Mouse (Mus musculus): ENCODE measurements around the gene Lin28a. TPM values are rescaled to one million over a fixed set of nuclear protein-coding genes. Genes with fewer than 3 reads are reported as not detected.

The Lin28a gene
- polyA plus RNA-seq, 1 experiment from 2014 or later: 0.84 TPM

- H3K9me3 ChIP-seq: no peaks in the 10 kb centered on the region
- ATAC-seq (ENCODE audit: low FRiP score, low read depth): no peak
- 29% methylated on average over 8 of the region's 8 CpGs for WGBS
Measured at GRCm38 (mm10) chr4:134052560-134052959, 33.9 kb upstream of the Lin28a start.

GRCm38 (mm10) chr4:134051912-134052311 lies 33.3 kb upstream of the Lin28a start:
- H3K9ac ChIP-seq: no peak overlapping the region
- WGBS: 85% methylated on average over 5 of the region's 5 CpGs
- H3K4me2 ChIP-seq (replicated peaks): no peak overlapping the region
- no peaks in the 10 kb centered on the region for H3K36me3 ChIP-seq
- no peak overlapping the region for H3K27ac ChIP-seq
- H3K4me3 ChIP-seq: no peak overlapping the region
- H3K4me1 ChIP-seq: peaks cover 4% of the 10 kb centered on the region; the same call in 1 of the 2 replicates
- H3K9me3 ChIP-seq: no peaks in the 10 kb centered on the region
- H3K27me3 ChIP-seq (replicated peaks): no peaks in the 10 kb centered on the region
- no peak for ATAC-seq (ENCODE audit: low FRiP score, low read depth)

More at GRCm38 (mm10) chr4:134052560-134052959, 33.9 kb upstream of the Lin28a start:
- H3K9ac ChIP-seq: no peak overlapping the region
- H3K4me2 ChIP-seq (replicated peaks): no peak overlapping the region
- no peak overlapping the region for H3K4me3 ChIP-seq
- peaks cover 4% of the 10 kb centered on the region; the same call in 1 of the 2 replicates for H3K4me1 ChIP-seq
- no peaks in the 10 kb centered on the region for H3K36me3 ChIP-seq
- no peak overlapping the region for H3K27ac ChIP-seq
- H3K27me3 ChIP-seq (replicated peaks): no peaks in the 10 kb centered on the region

GRCm38 (mm10) chr4:134047648-134048047 lies 29.0 kb upstream of the Lin28a start:
- Histone ChIP-seq H3K9ac (no peak overlapping the region), H3K27ac (no peak overlapping the region), H3K4me2 (replicated peaks) (no peak overlapping the region), H3K36me3 (no peaks in the 10 kb centered on the region), H3K9me3 (no peaks in the 10 kb centered on the region), H3K27me3 (replicated peaks) (no peaks in the 10 kb centered on the region), H3K4me1 (peaks cover 3% of the 10 kb centered on the region; the same call in 1 of the 2 replicates), H3K4me3 (no peak overlapping the region)
- WGBS: 73% methylated on average over 5 of the region's 5 CpGs
- ATAC-seq (ENCODE audit: low FRiP score, low read depth): no peak

GRCm38 (mm10) chr4:134043041-134043440 lies 24.4 kb upstream of the Lin28a start:
- WGBS: 59% methylated on average over 2 of the region's 2 CpGs
- Histone ChIP-seq H3K36me3 (no peaks in the 10 kb centered on the region), H3K9ac (no peak overlapping the region), H3K27ac (no peak overlapping the region), H3K9me3 (no peaks in the 10 kb centered on the region), H3K4me3 (no peak overlapping the region), H3K4me2 (replicated peaks) (no peak overlapping the region), H3K4me1 (peaks cover 6% of the 10 kb centered on the region; the same call in 1 of the 2 replicates), H3K27me3 (replicated peaks) (no peaks in the 10 kb centered on the region; the same call in 1 of the 2 replicates)
- ATAC-seq (ENCODE audit: low FRiP score, low read depth): no peak

GRCm38 (mm10) chr4:134041317-134042123 lies 22.9 kb upstream of the Lin28a start:
- H3K4me3 ChIP-seq: no peak overlapping the region
- no peaks in the 10 kb centered on the region; the same call in 1 of the 2 replicates for H3K27me3 ChIP-seq (replicated peaks)
- H3K36me3 ChIP-seq: no peaks in the 10 kb centered on the region
- H3K27ac ChIP-seq: no peak overlapping the region
- H3K9me3 ChIP-seq: no peaks in the 10 kb centered on the region
- H3K9ac ChIP-seq: no peak overlapping the region
- ATAC-seq (ENCODE audit: low FRiP score, low read depth): peak; percentile 33; the same call in 1 of the 2 replicates
- no peak overlapping the region for H3K4me2 ChIP-seq (replicated peaks)
- peaks cover 6% of the 10 kb centered on the region; the same call in 1 of the 2 replicates for H3K4me1 ChIP-seq
- 51% methylated on average over 9 of the region's 9 CpGs for WGBS

GRCm38 (mm10) chr4:134035953-134036352 lies 17.3 kb upstream of the Lin28a start:
- H3K9ac ChIP-seq: no peak overlapping the region
- no peaks in the 10 kb centered on the region for H3K4me1 ChIP-seq
- H3K36me3 ChIP-seq: no peaks in the 10 kb centered on the region
- no peak overlapping the region for H3K27ac ChIP-seq
- no peak overlapping the region for H3K4me2 ChIP-seq (replicated peaks)
- no peak overlapping the region for H3K4me3 ChIP-seq
- peak; percentile 56; the same call in 1 of the 2 replicates for ATAC-seq (ENCODE audit: low FRiP score, low read depth)
- H3K9me3 ChIP-seq: no peaks in the 10 kb centered on the region
- no peaks in the 10 kb centered on the region; the same call in 1 of the 2 replicates for H3K27me3 ChIP-seq (replicated peaks)
- 5% methylated on average over 16 of the region's 16 CpGs for WGBS

- Histone ChIP-seq H3K4me3 (no peak overlapping the region), H3K27me3 (replicated peaks) (no peaks in the 10 kb centered on the region), H3K36me3 (no peaks in the 10 kb centered on the region), H3K4me1 (no peaks in the 10 kb centered on the region), H3K9me3 (no peaks in the 10 kb centered on the region), H3K9ac (no peak overlapping the region), H3K27ac (no peak overlapping the region), H3K4me2 (replicated peaks) (no peak overlapping the region)
- ATAC-seq (ENCODE audit: low FRiP score, low read depth): no peak
- 35% methylated on average over 9 of the region's 9 CpGs for WGBS
Measured at GRCm38 (mm10) chr4:134025802-134026201, 7.2 kb upstream of the Lin28a start.

GRCm38 (mm10) chr4:134020621-134021020 lies 2.0 kb upstream of the Lin28a start:
- ATAC-seq (ENCODE audit: low FRiP score, low read depth): no peak

GRCm38 (mm10) chr4:134019641-134020351 lies 1.2 kb upstream of the Lin28a start:
- 2% methylated on average over 16 of the region's 16 CpGs for WGBS
- H3K9me3 ChIP-seq: no peaks in the 10 kb centered on the region
- peak overlapping the region; percentile 26; the same call in 1 of the 2 replicates for H3K9ac ChIP-seq
- H3K36me3 ChIP-seq: no peaks in the 10 kb centered on the region
- H3K27me3 ChIP-seq (replicated peaks): peaks cover 8% of the 10 kb centered on the region; the same call in 1 of the 2 replicates
- H3K27ac ChIP-seq: no peak overlapping the region
- H3K4me3 ChIP-seq: 0 out of 2 replicates have a peak overlapping the region, but pooled peaks have one; percentile 10
- peak overlapping the region; percentile 70 for H3K4me2 ChIP-seq (replicated peaks)
- ATAC-seq (ENCODE audit: low FRiP score, low read depth): peak; percentile 48; the same call in 1 of the 2 replicates
- peaks cover 47% of the 10 kb centered on the region for H3K4me1 ChIP-seq

More at GRCm38 (mm10) chr4:134020621-134021020, 2.0 kb upstream of the Lin28a start:
- H3K4me2 ChIP-seq (replicated peaks): peak overlapping the region; percentile 70
- WGBS: 2% methylated on average over 11 of the region's 11 CpGs
- no peak overlapping the region for H3K4me3 ChIP-seq
- no peak overlapping the region for H3K9ac ChIP-seq
- H3K4me1 ChIP-seq: peaks cover 46% of the 10 kb centered on the region
- H3K27me3 ChIP-seq (replicated peaks): peaks cover 8% of the 10 kb centered on the region; the same call in 1 of the 2 replicates
- no peaks in the 10 kb centered on the region for H3K9me3 ChIP-seq
- H3K36me3 ChIP-seq: no peaks in the 10 kb centered on the region
- no peak overlapping the region for H3K27ac ChIP-seq

- 0 out of 2 replicates have a peak, but pooled peaks have one; percentile 30 for ATAC-seq (ENCODE audit: low FRiP score, low read depth)
- H3K4me1 ChIP-seq: peaks cover 47% of the 10 kb centered on the region
- no peaks in the 10 kb centered on the region for H3K9me3 ChIP-seq
- no peaks in the 10 kb centered on the region for H3K36me3 ChIP-seq
- H3K4me2 ChIP-seq (replicated peaks): peak overlapping the region; percentile 70
- no peak overlapping the region for H3K4me3 ChIP-seq
- no peak overlapping the region for H3K9ac ChIP-seq
- no peak overlapping the region for H3K27ac ChIP-seq
- WGBS: 1% methylated on average over 9 of the region's 10 CpGs
- peaks cover 8% of the 10 kb centered on the region; the same call in 1 of the 2 replicates for H3K27me3 ChIP-seq (replicated peaks)
Measured at GRCm38 (mm10) chr4:134019210-134019609, 569 bp upstream of the Lin28a start.

- Histone ChIP-seq H3K36me3 (no peaks in the 10 kb centered on the region), H3K9me3 (no peaks in the 10 kb centered on the region), H3K4me1 (peaks cover 47% of the 10 kb centered on the region), H3K4me2 (replicated peaks) (peak overlapping the region; percentile 70), H3K9ac (peak overlapping the region; percentile 38), H3K27ac (no peak overlapping the region), H3K4me3 (peak overlapping the region; percentile 31), H3K27me3 (replicated peaks) (peaks cover 8% of the 10 kb centered on the region; the same call in 1 of the 2 replicates)
- under 1% methylated on average over 46 of the region's 46 CpGs for WGBS
- peak; percentile 42; the same call in 1 of the 2 replicates for ATAC-seq (ENCODE audit: low FRiP score, low read depth)
Measured at GRCm38 (mm10) chr4:134018038-134018778, 433 bp downstream of the Lin28a start.
